Mouse (Mus musculus): ENCODE measurements around the gene Vps41. TPM values are rescaled to one million over a fixed set of nuclear protein-coding genes. Genes with fewer than 3 reads are reported as not detected.

Gene Vps41
- total RNA-seq (2021): 10 to 100 TPM; 35.7 to 38.2 TPM

DNA sequence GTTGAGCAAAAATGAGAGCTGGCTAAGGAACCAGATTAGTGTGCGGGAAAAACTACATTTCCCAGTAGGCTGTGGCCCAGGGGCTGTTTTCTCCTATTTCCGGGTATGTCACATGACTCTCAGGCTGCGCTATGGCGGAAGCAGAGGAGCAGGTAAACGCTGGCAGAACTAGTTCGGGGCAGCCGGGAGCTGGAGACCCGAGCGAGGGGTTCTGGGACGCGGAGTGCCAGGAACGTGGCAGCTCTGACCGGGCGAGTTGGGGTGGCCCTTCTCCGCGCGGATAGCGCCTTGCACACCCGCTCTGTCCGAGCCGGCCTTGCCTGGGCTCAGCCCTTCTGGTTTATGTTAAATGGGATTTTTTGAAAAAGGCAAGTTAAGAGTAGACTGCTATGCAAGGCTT, at the start of gene Vps41:
Gene Vps41, plus strand, starts transcription at position 102 of the 400 bp plus-strand sequence.
- peak; percentile 72 for DNase-seq

DNA sequence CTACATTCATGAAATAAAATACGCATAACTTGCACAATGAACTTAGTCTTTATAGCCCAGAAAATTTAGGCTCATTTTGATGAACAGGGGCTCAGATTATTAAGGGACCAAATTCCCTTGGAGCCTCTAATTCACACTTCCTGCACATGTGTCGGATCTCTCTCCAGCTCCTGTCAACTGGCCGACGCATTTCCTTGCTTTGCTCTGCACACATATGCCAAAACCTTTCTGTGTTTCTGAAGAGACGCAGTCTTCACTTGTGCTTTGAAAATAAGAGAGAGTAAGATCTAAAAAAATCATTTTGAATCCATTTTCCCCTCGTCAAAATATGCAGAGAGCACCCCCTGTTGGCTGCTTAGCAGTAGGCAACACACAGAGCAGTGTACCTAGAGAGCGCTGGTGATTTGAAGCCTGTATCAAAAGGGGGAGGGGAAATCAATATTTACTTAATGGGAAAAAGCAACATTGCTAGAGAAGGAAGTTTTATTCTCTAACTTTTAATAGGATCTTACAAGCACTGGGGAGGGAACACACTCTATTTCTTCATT, 18.5 kb upstream of the Vps41 start:
- DNase-seq: peak; percentile 24

DNA sequence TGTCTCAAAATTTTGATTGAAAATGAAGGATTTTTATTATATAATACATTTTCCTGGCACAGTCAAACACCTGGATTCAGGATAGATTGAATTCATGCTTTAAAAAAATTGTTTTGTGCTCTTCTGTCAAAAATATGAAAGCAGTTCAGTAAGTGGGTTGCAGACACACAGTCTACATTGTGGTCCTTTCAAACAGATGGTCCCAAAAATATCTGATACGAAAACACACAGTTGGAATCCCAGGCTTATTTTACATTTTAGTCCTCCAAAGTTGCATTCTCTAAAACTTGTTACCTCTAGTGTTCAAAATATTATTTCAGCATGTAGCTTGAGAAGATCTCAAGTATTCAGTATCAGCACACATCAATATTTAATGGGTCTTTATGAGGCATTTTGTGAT, 5.4 kb upstream of the Vps41 start:
- DNase-seq: no peak

DNA sequence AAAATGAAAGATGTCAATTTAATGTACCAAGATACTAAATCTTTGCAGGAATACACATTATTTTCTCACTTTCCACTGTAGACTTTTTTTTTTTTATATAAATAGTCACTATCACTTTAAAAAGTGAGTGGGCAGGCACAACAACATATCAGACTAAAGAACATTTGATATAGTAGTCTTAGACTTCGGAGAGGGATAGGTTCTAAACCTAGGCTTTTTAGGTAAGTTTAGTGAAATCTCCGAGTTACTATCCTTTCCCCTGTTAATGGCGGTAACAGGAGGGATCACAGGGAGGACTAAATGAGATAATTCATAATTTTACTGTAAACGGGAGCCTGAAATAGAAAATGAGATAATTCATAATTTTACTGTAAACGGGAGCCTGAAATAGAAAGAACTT, 379 bp upstream of the Vps41 start:
- no peak for DNase-seq

DNA sequence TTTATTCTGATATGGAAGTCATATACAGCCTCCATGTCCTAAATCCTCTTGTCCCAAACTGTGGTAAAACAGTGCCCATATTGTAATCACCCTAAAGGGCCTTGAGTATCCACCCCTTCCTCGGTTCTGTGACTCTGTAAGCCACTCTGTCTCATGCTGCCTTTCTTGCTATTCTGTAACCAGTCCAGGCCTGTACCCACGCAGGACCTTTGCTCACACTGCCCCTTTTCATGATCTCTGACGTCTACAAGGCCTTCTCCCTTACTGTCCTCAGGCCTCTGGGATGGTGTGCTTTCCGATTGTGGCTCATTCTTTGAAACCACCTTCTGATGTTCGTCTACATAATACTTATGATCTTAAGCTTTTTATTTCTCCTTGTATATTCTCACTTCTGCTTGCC, 1.4 kb downstream of the Vps41 start:
- DNase-seq: no peak

DNA sequence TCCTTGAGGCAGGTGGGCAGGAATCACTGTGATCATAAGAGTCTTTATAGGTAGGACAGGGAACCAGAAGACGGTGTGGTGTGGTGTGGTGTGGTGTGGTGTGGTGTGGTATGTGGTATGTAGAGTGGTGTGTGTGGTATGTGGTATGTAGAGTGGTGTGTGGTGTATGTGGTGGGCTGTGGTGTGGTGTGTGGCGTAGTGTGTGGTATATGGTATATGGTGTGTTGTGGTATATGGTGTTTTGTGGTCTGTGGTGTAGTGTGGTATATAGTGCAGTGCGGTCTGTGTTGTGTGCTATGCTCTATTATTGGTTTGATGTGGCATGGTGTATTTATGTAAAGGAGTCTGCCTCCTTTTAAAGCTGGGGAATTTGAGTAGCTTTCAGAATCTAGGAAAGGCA, 13.6 kb downstream of the Vps41 start:
- DNase-seq: no peak

DNA sequence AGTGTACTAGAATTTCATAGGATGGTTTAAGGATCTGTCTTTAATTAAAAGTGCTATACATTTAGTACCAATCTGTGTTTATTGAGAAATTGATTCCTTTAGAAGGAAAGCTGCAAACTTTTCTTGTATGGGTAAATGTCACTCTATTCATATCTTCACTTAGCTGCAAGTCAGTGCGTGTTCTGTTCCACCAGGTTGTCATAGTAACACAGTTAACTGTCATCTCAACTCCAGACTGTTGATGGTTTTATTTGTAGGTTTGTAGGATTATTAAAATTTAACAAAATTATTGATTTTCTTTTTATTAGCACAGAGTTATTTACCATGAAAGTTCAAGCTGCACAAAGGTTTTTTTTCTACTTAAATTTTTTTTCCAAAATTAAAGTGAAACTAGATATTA, 19.5 kb downstream of the Vps41 start:
- no peak for DNase-seq

DNA sequence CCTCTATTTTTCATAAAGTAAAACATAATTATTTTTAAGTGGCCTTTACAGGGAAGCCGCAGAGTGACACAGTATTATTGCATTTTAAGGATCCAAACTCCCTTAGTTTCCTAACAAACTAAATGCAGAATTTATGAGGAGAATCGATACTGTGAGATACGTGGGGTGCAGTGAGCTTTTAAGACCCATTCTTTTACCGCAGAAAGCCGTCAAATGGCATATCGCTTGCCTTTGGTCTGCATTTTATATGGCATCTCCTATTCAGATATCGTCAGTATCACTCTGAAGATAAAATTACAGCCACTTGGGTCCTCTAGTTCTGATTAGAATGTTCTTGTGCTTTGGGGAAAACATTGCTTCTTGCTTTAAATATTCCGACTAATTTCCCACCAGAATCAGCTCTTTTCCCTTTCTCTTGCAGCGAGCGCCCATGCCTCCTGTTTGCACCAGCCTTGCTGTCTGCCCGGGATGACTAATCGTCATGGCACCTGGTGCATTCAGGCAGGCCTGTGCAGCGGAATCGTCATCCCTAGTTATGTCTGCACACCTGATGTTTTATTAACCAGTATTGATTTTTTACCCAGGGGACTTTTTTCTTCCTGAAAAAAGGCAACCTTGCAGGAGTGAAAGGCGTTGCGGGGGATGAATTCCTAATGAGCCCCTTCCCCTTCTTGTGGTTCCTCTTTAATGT, 26.6 kb downstream of the Vps41 start:
- no peak for DNase-seq

DNA sequence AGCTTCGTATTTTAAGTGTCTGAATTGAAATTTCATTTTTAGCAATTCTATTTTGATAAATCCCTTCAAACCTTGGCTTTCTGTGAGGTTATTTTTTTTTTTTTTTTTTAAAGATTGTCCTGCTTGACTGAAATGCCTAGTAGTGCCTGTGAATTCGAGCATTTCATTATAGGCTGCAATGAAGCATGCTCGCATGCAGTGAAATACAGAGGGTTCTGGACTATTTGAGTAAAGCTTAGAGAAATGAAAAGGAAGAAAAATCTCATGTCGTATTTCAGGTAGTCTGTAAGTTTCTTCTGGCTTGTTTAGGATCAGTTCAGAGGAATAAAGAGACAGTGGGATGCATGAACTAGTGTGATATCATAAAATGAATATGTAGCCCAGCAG, 27.2 kb downstream of the Vps41 start:
- DNase-seq: no peak

DNA sequence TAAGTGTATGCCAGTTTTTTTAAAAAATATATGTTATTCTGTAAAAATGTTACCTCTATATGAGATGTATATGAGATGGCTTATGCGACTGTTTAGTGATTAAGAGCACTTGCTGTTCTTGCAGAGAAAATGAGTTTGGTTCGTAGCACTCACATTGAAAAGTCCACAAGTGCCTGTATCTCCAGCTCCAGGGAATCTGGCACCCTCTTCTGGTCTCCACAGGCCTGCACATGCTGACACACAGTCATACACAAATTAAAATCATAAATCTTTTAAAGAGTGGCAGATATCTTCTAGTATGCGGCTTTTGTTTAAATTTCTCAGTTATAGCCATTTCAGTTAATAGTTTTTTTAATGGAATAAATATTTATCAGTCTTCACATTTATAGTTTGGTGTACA, 40.9 kb downstream of the Vps41 start:
- DNase-seq: peak; percentile 10

DNA sequence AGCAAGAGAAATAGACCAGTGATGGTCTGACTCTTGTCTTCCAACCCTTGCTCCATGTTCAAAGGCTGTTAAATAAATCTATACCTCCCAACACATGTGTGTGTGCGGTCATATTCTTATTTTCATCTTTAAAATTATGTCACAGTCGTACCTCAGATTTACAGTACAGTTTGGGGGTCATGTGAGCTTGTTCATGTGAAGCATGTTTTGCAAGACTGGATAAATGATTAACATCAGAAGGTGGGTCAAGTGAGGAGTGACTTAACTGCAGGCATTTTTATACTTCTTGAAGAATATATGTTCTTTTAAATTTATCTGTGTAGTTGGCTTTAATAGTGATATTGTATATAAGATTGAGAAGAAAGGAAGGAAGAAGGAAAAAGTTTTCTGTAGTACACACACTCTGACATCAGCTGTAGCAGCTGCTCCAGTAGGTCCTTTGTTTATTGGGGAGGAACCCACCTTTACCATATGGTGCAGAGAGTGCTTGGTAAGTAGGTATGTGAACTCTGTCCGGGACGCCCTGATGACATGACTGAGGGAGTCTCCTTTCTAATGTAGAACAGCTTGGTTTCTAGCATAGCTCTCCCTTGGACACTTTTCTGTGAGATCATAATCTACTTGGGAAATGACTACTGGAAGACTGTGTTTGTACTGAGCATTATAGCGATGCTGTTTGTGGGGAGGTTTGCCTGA, 42.4 kb downstream of the Vps41 start:
- no peak for DNase-seq

DNA sequence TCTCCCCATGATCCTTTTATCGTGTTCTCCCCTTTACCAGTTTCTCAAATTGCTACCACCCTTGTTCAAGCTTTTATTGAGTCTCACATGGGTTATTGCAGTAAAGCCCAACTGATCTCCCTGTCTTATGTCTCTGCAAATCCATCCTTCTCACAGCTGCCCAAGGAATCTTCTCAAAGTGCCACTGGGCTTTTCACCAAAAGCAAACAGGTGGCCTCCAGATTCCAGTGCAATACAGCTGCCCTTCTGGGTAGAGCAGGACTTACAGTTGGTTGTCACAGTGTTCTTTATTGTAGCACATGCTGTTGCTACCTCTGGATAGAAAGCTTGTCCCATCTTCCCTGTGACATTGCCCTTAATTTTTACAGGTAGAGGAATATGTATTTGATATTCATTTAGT, 44.4 kb downstream of the Vps41 start:
- DNase-seq: no peak

DNA sequence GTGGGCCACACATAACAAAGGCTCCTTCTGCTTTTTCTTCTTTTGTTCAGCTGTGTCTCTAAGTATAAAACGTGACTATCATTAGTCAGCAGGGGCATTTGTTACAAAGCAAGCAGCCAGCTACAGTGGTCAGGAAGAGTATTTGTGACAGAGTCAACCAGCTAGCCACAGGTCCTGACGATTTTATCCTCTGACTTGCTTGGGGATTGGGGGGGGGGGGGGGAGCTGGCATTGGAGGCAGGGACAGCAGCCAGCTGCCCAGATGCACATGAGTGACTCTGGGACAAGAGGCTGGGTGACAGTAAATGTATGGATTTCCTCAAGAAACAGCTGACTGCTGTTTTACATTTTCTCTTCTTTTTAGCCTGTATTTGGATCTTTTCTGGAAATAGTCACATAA, 50.8 kb downstream of the Vps41 start:
- no peak for DNase-seq

DNA sequence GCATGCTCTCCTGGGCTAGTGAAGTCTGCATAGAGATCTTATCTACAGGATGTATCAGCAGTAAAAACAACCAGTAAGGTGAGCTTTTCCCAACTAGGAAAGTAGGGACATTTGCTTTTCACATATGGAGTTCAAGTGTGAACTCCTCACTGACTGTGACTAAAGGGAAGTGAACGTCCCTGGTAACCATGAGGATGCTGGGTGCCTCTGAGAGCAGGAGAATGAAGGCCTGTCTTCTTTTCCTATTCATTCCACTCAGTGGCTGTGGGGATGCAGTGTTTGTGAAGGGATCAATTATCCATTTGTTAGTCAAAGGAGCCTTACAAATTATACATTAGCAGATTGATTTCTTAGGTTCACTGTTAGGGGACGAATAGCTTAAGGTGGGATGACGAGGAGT, 51.4 kb downstream of the Vps41 start:
- DNase-seq: no peak

DNA sequence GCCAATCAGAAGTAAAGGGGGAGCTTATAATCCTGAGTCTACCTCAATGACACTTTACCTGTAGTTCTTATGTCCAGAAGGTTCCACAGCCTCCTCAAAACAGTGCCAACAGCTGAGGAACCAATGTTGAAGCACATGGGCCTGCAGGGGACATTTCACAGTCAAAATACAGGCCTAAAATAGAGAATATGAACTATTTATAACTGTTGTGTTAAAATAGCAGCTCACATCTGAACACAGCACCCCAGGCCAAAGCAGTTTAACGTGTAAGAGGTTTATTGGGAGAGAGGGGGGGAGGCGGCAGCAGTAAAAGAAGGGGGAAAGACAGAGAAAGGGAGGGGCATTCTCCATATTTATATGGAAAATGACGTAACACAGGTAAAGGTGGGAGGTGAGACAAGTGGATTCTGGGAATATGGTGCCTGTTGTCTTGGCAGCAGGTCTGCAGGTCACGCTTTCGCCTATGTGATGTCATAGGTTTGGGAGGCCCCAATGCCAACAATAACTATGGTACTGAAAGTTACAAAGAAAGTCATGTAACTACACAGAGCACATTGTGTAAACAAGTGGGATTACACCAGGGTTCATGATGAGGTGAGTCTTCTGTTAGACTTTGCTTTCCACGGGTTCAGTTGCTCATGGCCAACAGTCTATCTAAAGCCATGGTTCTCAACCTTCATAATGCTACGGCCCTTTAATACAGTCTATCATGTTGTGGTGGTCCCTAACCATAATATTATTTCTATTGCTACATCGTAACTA, 56.5 kb downstream of the Vps41 start:
- DNase-seq: no peak

DNA sequence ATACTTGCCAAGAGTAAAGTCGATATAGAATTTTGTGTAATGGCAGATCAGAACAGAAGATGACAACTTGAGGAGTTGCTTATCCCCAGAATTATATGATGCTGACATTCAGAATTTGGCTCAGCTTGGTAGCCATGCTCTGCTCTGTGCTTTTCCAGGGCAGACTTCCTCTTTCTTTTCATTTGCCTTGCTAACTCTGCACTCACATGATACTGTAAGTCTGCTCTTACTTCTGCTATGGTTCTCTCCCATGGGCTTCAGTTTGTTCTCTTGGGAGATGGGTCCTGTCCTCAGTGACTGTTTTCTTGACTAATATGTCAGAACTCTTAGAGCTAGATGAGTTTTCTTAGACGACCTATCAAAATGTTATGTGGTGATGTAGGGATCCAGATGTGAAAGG, 64.2 kb downstream of the Vps41 start:
- no peak for DNase-seq

DNA sequence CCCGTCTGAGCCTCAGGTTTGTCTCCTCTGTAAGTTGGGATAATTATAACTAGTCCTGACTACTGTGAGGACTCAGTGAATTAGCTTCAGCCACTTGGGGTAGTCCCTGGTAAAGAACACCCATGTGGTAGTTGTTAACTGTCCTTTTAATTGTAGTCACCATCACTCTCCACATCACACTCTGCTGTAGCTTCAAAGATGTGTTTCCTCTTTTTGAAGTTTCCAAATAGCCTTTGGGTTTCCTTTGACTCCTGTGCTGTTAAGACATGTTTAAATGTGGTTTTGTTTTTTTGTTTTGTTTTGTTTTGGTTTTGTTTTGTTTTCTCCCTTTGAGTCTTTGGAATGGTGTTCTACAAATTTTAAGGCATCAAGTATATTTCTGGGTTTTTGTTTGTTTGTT, 68.6 kb downstream of the Vps41 start:
- no peak for DNase-seq

DNA sequence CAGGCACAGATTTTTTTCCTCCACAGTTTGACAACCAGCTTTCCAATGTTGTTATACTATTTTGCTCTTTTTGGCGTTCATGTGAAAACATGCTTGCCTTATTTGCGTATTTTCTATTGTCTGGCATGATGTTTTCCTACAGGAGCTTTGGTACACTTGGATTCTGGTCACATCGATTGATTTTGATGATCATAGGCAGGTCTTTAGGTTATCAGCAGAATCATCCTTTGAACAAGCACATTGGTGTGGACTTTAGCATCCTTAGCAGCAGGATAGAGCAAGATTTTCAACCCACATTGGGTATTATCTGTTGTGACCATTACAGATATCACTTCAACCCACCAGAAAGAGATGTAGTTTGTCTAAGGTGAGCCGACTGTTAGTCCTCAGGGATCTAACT, 71.0 kb downstream of the Vps41 start:
- no peak for DNase-seq

DNA sequence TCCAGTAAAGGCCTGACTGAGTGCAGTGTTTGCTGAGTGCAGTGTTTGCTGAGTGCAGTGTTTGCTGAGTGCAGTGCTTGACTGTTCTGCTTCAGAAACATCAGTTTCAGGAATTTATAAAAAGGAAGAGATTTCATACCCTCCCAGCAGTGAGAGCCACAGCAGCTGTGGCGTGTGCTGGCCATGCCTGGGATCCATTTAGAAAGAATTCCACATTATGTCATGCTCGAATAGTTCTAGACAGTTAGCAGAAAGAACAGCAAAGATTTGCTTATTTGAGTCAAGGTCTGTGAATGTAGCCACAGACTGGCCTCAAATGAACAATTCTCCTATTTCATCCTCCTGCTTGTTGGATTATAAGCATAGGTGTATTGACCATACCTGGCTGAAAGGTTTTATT, 71.6 kb downstream of the Vps41 start:
- DNase-seq: no peak

DNA sequence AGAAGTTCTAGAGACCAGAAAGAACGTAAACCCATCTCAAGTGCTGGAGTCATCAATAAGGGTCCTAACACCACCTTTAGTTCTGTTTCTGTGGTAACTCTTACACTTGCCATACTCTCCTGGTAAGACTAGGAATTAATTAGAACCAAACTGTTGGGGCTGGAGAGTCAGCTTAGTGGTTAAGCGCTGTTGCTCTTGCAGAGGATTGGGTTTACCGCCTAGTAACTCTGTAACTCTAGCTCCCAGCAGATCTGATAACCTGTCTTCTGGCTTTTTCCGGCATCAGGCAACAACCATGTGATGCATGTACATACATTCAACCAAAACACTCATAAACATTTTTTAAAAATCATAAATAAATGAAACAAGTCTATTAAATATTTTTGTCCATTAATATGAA, 72.6 kb downstream of the Vps41 start:
- DNase-seq: no peak

DNA sequence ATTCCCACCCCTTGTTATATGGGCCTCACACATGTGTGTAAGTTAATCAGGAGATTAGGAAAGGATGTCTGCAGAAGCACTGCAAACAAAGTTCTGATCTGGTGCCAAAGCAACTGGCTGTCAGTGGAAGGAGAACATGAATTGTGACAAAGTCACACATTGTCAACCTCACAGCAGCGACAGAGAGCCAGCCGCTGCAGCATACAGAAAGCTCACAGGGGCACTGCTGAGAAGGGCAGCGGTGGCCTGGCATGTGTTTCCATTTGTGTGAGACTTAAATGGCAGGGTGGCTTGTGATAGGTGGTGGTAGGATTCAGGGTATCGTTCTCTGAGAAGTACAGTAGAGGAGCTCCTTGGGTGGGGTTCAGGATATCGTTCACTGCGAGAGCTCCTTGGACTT, 73.0 kb downstream of the Vps41 start:
- peak; percentile 14 for DNase-seq

DNA sequence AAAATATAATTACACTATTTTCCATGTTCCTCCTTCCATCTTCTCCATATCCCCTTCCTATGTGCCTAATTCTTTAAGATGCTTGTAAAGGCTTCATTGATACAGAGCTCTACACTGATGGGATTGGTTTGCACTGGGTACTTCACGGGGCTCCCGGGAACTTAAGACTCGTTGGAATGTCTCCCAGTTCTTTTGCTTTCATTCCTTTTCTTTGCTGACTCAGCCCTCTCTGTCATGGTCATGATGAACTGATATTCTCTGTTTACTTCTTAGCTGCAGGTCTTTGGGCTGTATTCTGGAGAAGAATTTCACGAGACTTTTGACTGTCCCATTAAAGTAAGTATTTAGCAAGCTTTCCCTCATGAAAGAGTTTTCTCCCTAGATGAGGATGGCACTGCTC, 74.2 kb downstream of the Vps41 start:
- no peak for DNase-seq

DNA sequence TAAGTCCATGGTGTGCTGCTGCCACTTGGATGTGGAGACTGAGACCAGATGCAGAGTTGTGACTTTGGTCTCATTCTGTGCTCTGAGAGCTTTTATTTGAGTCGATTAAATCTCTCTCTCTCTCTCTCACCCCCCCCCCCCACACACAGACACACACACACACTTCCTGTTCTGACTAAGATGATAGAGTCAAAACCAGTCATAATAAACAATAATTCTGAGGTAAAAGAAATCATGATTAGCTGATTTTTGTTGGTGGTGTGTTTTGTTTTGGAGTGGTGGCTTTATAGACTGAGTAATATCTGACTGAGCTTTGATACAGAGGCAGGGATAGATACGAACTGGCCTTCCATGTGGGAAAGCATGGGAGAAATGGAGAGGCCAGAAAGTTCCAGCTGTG, 74.6 kb downstream of the Vps41 start:
- no peak for DNase-seq

DNA sequence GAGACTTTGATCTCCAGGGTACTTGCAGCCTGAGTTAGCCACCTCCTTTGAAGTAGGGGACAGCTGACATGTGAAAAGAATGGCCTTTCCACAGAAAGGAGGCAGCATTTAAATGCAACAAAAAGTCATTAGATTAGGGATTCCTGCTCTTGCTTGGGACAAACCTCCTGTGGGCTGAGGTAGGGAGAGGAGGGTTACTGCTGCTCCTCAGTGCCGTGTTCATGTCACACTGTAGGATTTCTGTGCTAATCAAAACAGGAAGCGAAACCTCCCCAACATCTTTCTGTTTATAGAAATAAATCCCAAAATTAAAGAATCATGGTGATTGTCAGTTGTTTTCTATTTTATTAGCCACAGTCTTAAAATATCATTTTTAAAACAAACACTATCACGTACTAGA, 77.4 kb downstream of the Vps41 start:
- DNase-seq: no peak
